Mouse (Mus musculus) embryo, embryonic 10.5 days (tissue): ENCODE data around the gene Myf6.

Experiments
- DNase-seq: peaks from one replicate; pipeline ENCODE4 v3.0.0-alpha.2; 2015; ENCODE audit warnings: low spot score

Gene Myf6

GRCm38 (mm10) chr10:107494568-107494967 lies at the start of gene Myf6:
Myf6 (minus strand) TSS chr10:107494737.
- DNase-seq, result no peak

GRCm38 (mm10) chr10:107543026-107543425 lies 48.5 kb upstream of the Myf6 start:
- DNase-seq, result peak; percentile 18

GRCm38 (mm10) chr10:107528758-107529157 lies 34.2 kb upstream of the Myf6 start:
- no peak for DNase-seq

- no peak for DNase-seq
Measured at GRCm38 (mm10) chr10:107519216-107519615, 24.7 kb upstream of the Myf6 start.

- no peak for DNase-seq
Measured at GRCm38 (mm10) chr10:107516641-107517040, 22.1 kb upstream of the Myf6 start.

- DNase-seq, result no peak
Measured at GRCm38 (mm10) chr10:107514735-107515134, 20.2 kb upstream of the Myf6 start.

GRCm38 (mm10) chr10:107506397-107506796 lies 11.9 kb upstream of the Myf6 start:
- no peak for DNase-seq

GRCm38 (mm10) chr10:107503430-107503829 lies 8.9 kb upstream of the Myf6 start:
- no peak for DNase-seq

GRCm38 (mm10) chr10:107502193-107502592 lies 7.7 kb upstream of the Myf6 start:
- no peak for DNase-seq

GRCm38 (mm10) chr10:107499656-107500055 lies 5.1 kb upstream of the Myf6 start:
- no peak for DNase-seq

GRCm38 (mm10) chr10:107496402-107496801 lies 1.9 kb upstream of the Myf6 start:
- no peak for DNase-seq

- DNase-seq, result no peak
Measured at GRCm38 (mm10) chr10:107493580-107494474, 710 bp downstream of the Myf6 start.

- DNase-seq, result no peak
Measured at GRCm38 (mm10) chr10:107492867-107493579, 1.5 kb downstream of the Myf6 start.

- DNase-seq, result no peak
Measured at GRCm38 (mm10) chr10:107488654-107489315, 5.8 kb downstream of the Myf6 start.

- no peak for DNase-seq
Measured at GRCm38 (mm10) chr10:107486770-107487169, 7.8 kb downstream of the Myf6 start.

- DNase-seq, result no peak
Measured at GRCm38 (mm10) chr10:107485870-107486269, 8.7 kb downstream of the Myf6 start, which contains the start of gene Myf5. Myf5 (minus strand) TSS chr10:107486134.

GRCm38 (mm10) chr10:107484050-107484449 lies 10.5 kb downstream of the Myf6 start:
- peak; percentile 66 for DNase-seq

- DNase-seq, result no peak
Measured at GRCm38 (mm10) chr10:107473497-107473896, 21.0 kb downstream of the Myf6 start.

- no peak for DNase-seq
Measured at GRCm38 (mm10) chr10:107471712-107472111, 22.8 kb downstream of the Myf6 start.

GRCm38 (mm10) chr10:107467819-107468218 lies 26.7 kb downstream of the Myf6 start:
- DNase-seq, result no peak

GRCm38 (mm10) chr10:107449496-107450330 lies 44.8 kb downstream of the Myf6 start:
- DNase-seq, result no peak
